Mouse (Mus musculus) adrenal gland, postnatal 25 days (tissue): ENCODE results near the gene Adgrb2. TPM values are rescaled to one million over a fixed set of nuclear protein-coding genes. Genes with fewer than 3 reads are reported as not detected.

Experiments
- DNase-seq: peaks from one replicate; pipeline ENCODE4 v3.0.0; 2021; ENCODE audit warnings: mixed read lengths
- long read RNA-seq: library from polyadenylated mRNA; stranded (forward); transcript quantifications from one replicate; pipeline ENCODE4 v2.0.0, GENCODE M21; 2021
- total RNA-seq: library from RNA; stranded (reverse); gene quantifications from 2 replicates; pipeline ENCODE4 v1.2.3, GENCODE M21; 2021

Adgrb2 gene
- total RNA-seq: 22.7 and 29.8 TPM in 2 replicates
- long read RNA-seq, partial matches to known transcripts: 7 of 15 reads
- long read RNA-seq, other reads (novel, unspliced or antisense): 8 of 15 reads

- DNase-seq: peak; percentile 60
These were observed at the start of gene Adgrb2 for GRCm38 (mm10) chr4:129984421-129985061. Adgrb2 (plus strand) TSS chr4:129984870.

- DNase-seq: peak; percentile 13
These were observed 33.3 kb upstream of the Adgrb2 start for GRCm38 (mm10) chr4:129951359-129951821.

- DNase-seq: no peak
These were observed 32.3 kb upstream of the Adgrb2 start for GRCm38 (mm10) chr4:129952241-129952810.

- DNase-seq: no peak
These were observed 30.1 kb upstream of the Adgrb2 start for GRCm38 (mm10) chr4:129954527-129954926.

GRCm38 (mm10) chr4:129960180-129960944 lies 24.3 kb upstream of the Adgrb2 start:
- DNase-seq: peak; percentile 77

GRCm38 (mm10) chr4:129965294-129965693 lies 19.4 kb upstream of the Adgrb2 start:
- no peak for DNase-seq

GRCm38 (mm10) chr4:129966201-129966600 lies 18.5 kb upstream of the Adgrb2 start:
- DNase-seq: no peak

GRCm38 (mm10) chr4:129967024-129968014 lies 17.4 kb upstream of the Adgrb2 start:
- peak; percentile 30 for DNase-seq

- no peak for DNase-seq
These were observed 14.5 kb upstream of the Adgrb2 start for GRCm38 (mm10) chr4:129970168-129970567.

GRCm38 (mm10) chr4:129970861-129971260 lies 13.8 kb upstream of the Adgrb2 start:
- no peak for DNase-seq

- no peak for DNase-seq
These were observed 12.7 kb upstream of the Adgrb2 start for GRCm38 (mm10) chr4:129971989-129972388.

- DNase-seq: no peak
These were observed 10.4 kb upstream of the Adgrb2 start for GRCm38 (mm10) chr4:129974285-129974684.

GRCm38 (mm10) chr4:129977256-129977655 lies 7.4 kb upstream of the Adgrb2 start:
- DNase-seq: peak; percentile 56

- no peak for DNase-seq
These were observed 6.4 kb upstream of the Adgrb2 start for GRCm38 (mm10) chr4:129978227-129978626.

GRCm38 (mm10) chr4:129978930-129979329 lies 5.7 kb upstream of the Adgrb2 start:
- no peak for DNase-seq

- no peak for DNase-seq
These were observed 3.0 kb upstream of the Adgrb2 start for GRCm38 (mm10) chr4:129981657-129982056.

- no peak for DNase-seq
These were observed 1.6 kb upstream of the Adgrb2 start for GRCm38 (mm10) chr4:129983046-129983445.

- DNase-seq: peak; percentile 84
These were observed 778 bp upstream of the Adgrb2 start for GRCm38 (mm10) chr4:129983764-129984420.

GRCm38 (mm10) chr4:129985161-129985670 lies 546 bp downstream of the Adgrb2 start:
- DNase-seq: no peak

GRCm38 (mm10) chr4:129985671-129986441 lies 1.2 kb downstream of the Adgrb2 start:
- DNase-seq: peak; percentile 79
